Mouse (Mus musculus) urinary bladder, postnatal 4 days (tissue): ENCODE results near the gene Dram1.
"Not testable (repeated sequence)": the region's sequence is repeated elsewhere in the genome, so short reads cannot be mapped to it uniquely, and the experiment has no call there.

Experiments
- DNase-seq, 2 experiments: peaks; one replicate each; pipeline ENCODE4 v3.0.0; 2021 to 2022; ENCODE audit warnings: low spot score in 2 of 2

Dram1 gene

GRCm38 (mm10) chr10:88385758-88386157, 6.9 kb upstream of the Dram1 start:
- no peak for DNase-seq

GRCm38 (mm10) chr10:88385290-88385689, 6.4 kb upstream of the Dram1 start:
- no peak for DNase-seq

GRCm38 (mm10) chr10:88384081-88384480, 5.2 kb upstream of the Dram1 start:
- no peak for DNase-seq

- DNase-seq = no peak
Observed at GRCm38 (mm10) chr10:88383479-88383878, 4.6 kb upstream of the Dram1 start.

- no peak for DNase-seq
Observed at GRCm38 (mm10) chr10:88382009-88382408, 3.1 kb upstream of the Dram1 start.

- no peak for DNase-seq
Observed at GRCm38 (mm10) chr10:88381286-88381685, 2.4 kb upstream of the Dram1 start.

GRCm38 (mm10) chr10:88380430-88381060, 1.7 kb upstream of the Dram1 start:
- no peak for DNase-seq

- DNase-seq = no peak
Observed at GRCm38 (mm10) chr10:88380002-88380401, 1.1 kb upstream of the Dram1 start.

GRCm38 (mm10) chr10:88377666-88378065, 1.2 kb downstream of the Dram1 start:
- DNase-seq = no peak

GRCm38 (mm10) chr10:88376770-88377169, 2.1 kb downstream of the Dram1 start:
- DNase-seq = peak; percentile 79 to 91

- DNase-seq = no peak
Observed at GRCm38 (mm10) chr10:88374984-88375383, 3.9 kb downstream of the Dram1 start.

- not testable (repeated sequence) for DNase-seq
Observed at GRCm38 (mm10) chr10:88372945-88373344, 5.9 kb downstream of the Dram1 start.

GRCm38 (mm10) chr10:88372436-88372835, 6.4 kb downstream of the Dram1 start:
- DNase-seq = no peak

- peak in 1 of 2 experiments; percentile 76 for DNase-seq
Observed at GRCm38 (mm10) chr10:88371793-88372192, 7.1 kb downstream of the Dram1 start.

- no peak for DNase-seq
Observed at GRCm38 (mm10) chr10:88369233-88369632, 9.6 kb downstream of the Dram1 start.

- no peak for DNase-seq
Observed at GRCm38 (mm10) chr10:88364221-88364620, 14.7 kb downstream of the Dram1 start.

GRCm38 (mm10) chr10:88362218-88362617, 16.7 kb downstream of the Dram1 start:
- DNase-seq = no peak

- DNase-seq = peak; percentile 61 to 75
Observed at GRCm38 (mm10) chr10:88356983-88357559, 21.8 kb downstream of the Dram1 start.

GRCm38 (mm10) chr10:88356114-88356982, 22.5 kb downstream of the Dram1 start:
- no peak for DNase-seq

GRCm38 (mm10) chr10:88354599-88354998, 24.3 kb downstream of the Dram1 start:
- DNase-seq = no peak

- no peak for DNase-seq
Observed at GRCm38 (mm10) chr10:88352549-88352948, 26.3 kb downstream of the Dram1 start.

GRCm38 (mm10) chr10:88351411-88352103, 27.3 kb downstream of the Dram1 start:
- no peak for DNase-seq
